Mouse (Mus musculus) liver, embryonic 11.5 days (tissue): ENCODE measurements around the gene Tpra1. TPM values are rescaled to one million over a fixed set of nuclear protein-coding genes. Genes with fewer than 3 reads are reported as not detected.

Source experiments
- ATAC-seq: fragments of 200-750 bp; cut with Nextera tagmentation; replicated peaks from 2 replicates; pipeline ENCODE4 v1.8.0; 2017; ENCODE audit warnings: moderate number of reproducible peaks, mild to moderate bottlenecking, moderate TSS enrichment, moderate library complexity; ENCODE audit not compliant: low FRiP score
- DNase-seq: peaks from one replicate; pipeline ENCODE4 v3.0.0-alpha.2; 2017; ENCODE audit warnings: low spot score
- H3K27ac ChIP-seq: fragments of 300-500 bp; sonication (generic); 2 replicates; pipeline ENCODE4 v1.5.1; 2014; ENCODE audit warnings: mild to moderate bottlenecking, low read depth, low read length, control low read depth
- H3K27me3 ChIP-seq: fragments of 300-500 bp; sonication (generic); replicated peaks from 2 replicates; pipeline ENCODE4 v1.6.1; 2014; ENCODE audit warnings: low read length, mixed read lengths; ENCODE audit not compliant: control insufficient read depth, insufficient read depth
- H3K36me3 ChIP-seq: fragments of 300-500 bp; sonication (generic); 2 replicates; pipeline ENCODE4 v1.6.1; 2014; ENCODE audit warnings: mild to moderate bottlenecking, low read length, moderate library complexity, mixed read lengths; ENCODE audit not compliant: control insufficient read depth, insufficient read depth
- H3K4me1 ChIP-seq: fragments of 300-500 bp; sonication (generic); replicated peaks from 2 replicates; pipeline ENCODE4 v1.6.1; 2014; ENCODE audit warnings: low read length, mixed read lengths; ENCODE audit not compliant: control insufficient read depth, insufficient read depth
- H3K4me2 ChIP-seq: fragments of 300-500 bp; sonication (generic); 2 replicates; pipeline ENCODE4 v1.6.1; 2014; ENCODE audit warnings: mild to moderate bottlenecking, control low read depth, moderate library complexity
- H3K4me3 ChIP-seq: fragments of 300-500 bp; sonication (generic); 2 replicates; pipeline ENCODE4 v1.5.1; 2014; ENCODE audit warnings: low read depth, low read length, control low read depth
- H3K9ac ChIP-seq: fragments of 300-500 bp; sonication (generic); 2 replicates; pipeline ENCODE4 v1.6.1; 2014; ENCODE audit warnings: low read depth, low read length, control low read depth
- H3K9me3 ChIP-seq: fragments of 300-500 bp; sonication (generic); 2 replicates; pipeline ENCODE4 v1.6.1; 2016; ENCODE audit warnings: low read length, inconsistent platforms, mixed read lengths; ENCODE audit not compliant: control insufficient read depth
- WGBS: fragments of 180-500 bp; shearing (Covaris S2); extraction: QIAGEN DNeasy Blood & Tissue Kit; methylation state at CpG from one replicate; pipeline ENCODE4 v1.1.7; 2014; 5-methylcytosine and 5-hydroxymethylcytosine counted together
- polyA plus RNA-seq: library from polyadenylated mRNA; unstranded; fragments of >200 nt; fragmentation: Nextera tagmentation; extraction: Ambion mirVana; gene quantifications from 2 replicates; pipeline ENCODE4 v1.2.1, GENCODE M21; 2014

Gene Tpra1
- polyA plus RNA-seq, 1 experiment from 2014 or later: 56.7 TPM

- no peaks in the 10 kb centered on the region for H3K27me3 ChIP-seq
- 74% methylated on average over 7 of the region's 7 CpGs for whole genome bisulfite sequencing
- peak overlapping the region; percentile 99 for H3K9ac ChIP-seq
- peaks cover 40% of the 10 kb centered on the region for H3K36me3 ChIP-seq
- peak overlapping the region; percentile 93 for H3K4me3 ChIP-seq
- H3K9me3 ChIP-seq: no peaks in the 10 kb centered on the region
- H3K4me1 ChIP-seq: peaks cover 25% of the 10 kb centered on the region
- peak overlapping the region; percentile 82 for H3K4me2 ChIP-seq
- H3K27ac ChIP-seq: peak overlapping the region; percentile 19; the same call in 1 of the 2 replicates
- ATAC-seq (no peak), DNase-seq (no peak)
These were observed 4.8 kb upstream of the Tpra1 start for GRCm38 (mm10) chr6:88897246-88897645.

- no peaks in the 10 kb centered on the region for H3K9me3 ChIP-seq
- peaks cover 32% of the 10 kb centered on the region for H3K4me1 ChIP-seq
- peak within 1 kb of the TSS; percentile 99 for H3K9ac ChIP-seq
- H3K27me3 ChIP-seq: no peaks in the 10 kb centered on the region
- peak; percentile 81 for ATAC-seq
- H3K27ac ChIP-seq: peak within 1 kb of the TSS; percentile 83
- 1% methylated on average over 33 of the region's 33 CpGs for WGBS
- H3K36me3 ChIP-seq: peaks cover 28% of the 10 kb centered on the region
- H3K4me2 ChIP-seq: peak within 1 kb of the TSS; percentile 82
- peak; percentile 98 for DNase-seq
- H3K4me3 ChIP-seq: peak within 1 kb of the TSS; percentile 93
These were observed 3.5 kb upstream of the Tpra1 start, which contains the start of gene Mcm2 for GRCm38 (mm10) chr6:88898534-88899048. Gene Mcm2, minus strand, starts transcription at chr6:88898780.

- ATAC-seq: no peak
- WGBS: 61% methylated on average over 4 of the region's 4 CpGs
These were observed 3.0 kb upstream of the Tpra1 start for GRCm38 (mm10) chr6:88899086-88899485.

GRCm38 (mm10) chr6:88899628-88900027, 2.4 kb upstream of the Tpra1 start:
- WGBS: 85% methylated on average over 2 of the region's 2 CpGs
- Histone ChIP-seq H3K9ac (no peak overlapping the region), H3K27me3 (no peaks in the 10 kb centered on the region), H3K27ac (no peak overlapping the region), H3K4me3 (no peak overlapping the region), H3K4me1 (peaks cover 38% of the 10 kb centered on the region), H3K4me2 (no peak overlapping the region), H3K36me3 (peaks cover 19% of the 10 kb centered on the region), H3K9me3 (no peaks in the 10 kb centered on the region)
- DNase-seq: no peak
- no peak for ATAC-seq

More at GRCm38 (mm10) chr6:88899086-88899485, 3.0 kb upstream of the Tpra1 start:
- no peak for DNase-seq
- H3K4me3 ChIP-seq: peak overlapping the region; percentile 93
- peaks cover 24% of the 10 kb centered on the region for H3K36me3 ChIP-seq
- H3K9me3 ChIP-seq: no peaks in the 10 kb centered on the region
- 0 out of 2 replicates have a peak overlapping the region, but pooled peaks have one; percentile 26 for H3K27ac ChIP-seq
- H3K4me2 ChIP-seq: peak overlapping the region; percentile 82
- peaks cover 37% of the 10 kb centered on the region for H3K4me1 ChIP-seq
- H3K9ac ChIP-seq: no peak overlapping the region; the same call in 1 of the 2 replicates
- no peaks in the 10 kb centered on the region for H3K27me3 ChIP-seq

GRCm38 (mm10) chr6:88901471-88901870, 580 bp upstream of the Tpra1 start:
- Histone ChIP-seq H3K4me3 (peak overlapping the region; percentile 89), H3K9me3 (no peaks in the 10 kb centered on the region), H3K27ac (peak overlapping the region; percentile 88), H3K9ac (peak overlapping the region; percentile 92), H3K36me3 (peaks cover 5% of the 10 kb centered on the region), H3K4me2 (peak overlapping the region; percentile 91), H3K4me1 (peaks cover 40% of the 10 kb centered on the region), H3K27me3 (no peaks in the 10 kb centered on the region)
- DNase-seq: no peak
- 10% methylated on average over 5 of the region's 5 CpGs for WGBS
- ATAC-seq: 0 out of 2 replicates have a peak, but pooled peaks have one; percentile 0

GRCm38 (mm10) chr6:88903708-88904107, 1.7 kb downstream of the Tpra1 start:
- Histone ChIP-seq H3K9me3 (no peaks in the 10 kb centered on the region), H3K4me1 (peaks cover 34% of the 10 kb centered on the region), H3K27me3 (no peaks in the 10 kb centered on the region), H3K4me2 (peak overlapping the region; percentile 91), H3K27ac (no peak overlapping the region), H3K9ac (peak overlapping the region; percentile 92), H3K4me3 (peak overlapping the region; percentile 89), H3K36me3 (no peaks in the 10 kb centered on the region; the same call in 1 of the 2 replicates)
- 62% methylated on average over 5 of the region's 5 CpGs for WGBS
- DNase-seq (no peak), ATAC-seq (no peak)

- WGBS: 83% methylated on average over 4 of the region's 4 CpGs
- H3K27me3 ChIP-seq: no peaks in the 10 kb centered on the region
- no peak overlapping the region for H3K4me3 ChIP-seq
- H3K4me1 ChIP-seq: peaks cover 29% of the 10 kb centered on the region
- no peak overlapping the region for H3K9ac ChIP-seq
- no peaks in the 10 kb centered on the region for H3K9me3 ChIP-seq
- H3K36me3 ChIP-seq: peaks cover 4% of the 10 kb centered on the region
- ATAC-seq (no peak), DNase-seq (no peak)
- no peak overlapping the region; the same call in 1 of the 2 replicates for H3K4me2 ChIP-seq
- H3K27ac ChIP-seq: no peak overlapping the region
These were observed 2.5 kb downstream of the Tpra1 start for GRCm38 (mm10) chr6:88904456-88904974.

- H3K4me2 ChIP-seq: no peak overlapping the region
- no peak overlapping the region for H3K27ac ChIP-seq
These were observed 3.0 kb downstream of the Tpra1 start for GRCm38 (mm10) chr6:88905042-88905441.

More at GRCm38 (mm10) chr6:88905042-88905441, 3.0 kb downstream of the Tpra1 start:
- ATAC-seq (no peak), DNase-seq (no peak)
- Histone ChIP-seq H3K9ac (no peak overlapping the region), H3K4me3 (no peak overlapping the region), H3K36me3 (peaks cover 4% of the 10 kb centered on the region), H3K9me3 (no peaks in the 10 kb centered on the region), H3K27me3 (no peaks in the 10 kb centered on the region), H3K4me1 (peaks cover 29% of the 10 kb centered on the region)
- WGBS: 89% methylated on average over 7 of the region's 7 CpGs
